Mouse (Mus musculus) kidney, adult 2 months (tissue): ENCODE measurements around the gene Hoxa3. TPM values are rescaled to one million over a fixed set of nuclear protein-coding genes. Genes with fewer than 3 reads are reported as not detected.

Source experiments
- DNase-seq: peaks from one replicate; pipeline ENCODE4 v3.0.0; 2021
- H3K27ac ChIP-seq: fragments of 200-500 bp; 2 replicates; pipeline ENCODE4 v1.5.1; 2012; ENCODE audit warnings: low read depth, low read length, control low read depth, inconsistent platforms; ENCODE audit not compliant: insufficient read depth
- H3K27me3 ChIP-seq: fragments of 200-500 bp; replicated peaks from 2 replicates; pipeline ENCODE4 v1.6.1; 2012; ENCODE audit warnings: mild to moderate bottlenecking, moderate library complexity, low read length, inconsistent platforms; ENCODE audit not compliant: control insufficient read depth, insufficient read depth
- H3K36me3 ChIP-seq: fragments of 200-500 bp; 2 replicates; pipeline ENCODE4 v1.6.1; 2012; ENCODE audit warnings: mild to moderate bottlenecking, moderate library complexity, low read length, inconsistent platforms; ENCODE audit not compliant: control insufficient read depth, insufficient read depth
- H3K4me1 ChIP-seq: fragments of 200-500 bp; 2 replicates; pipeline ENCODE4 v1.6.1; 2011; ENCODE audit warnings: low read length; ENCODE audit not compliant: control insufficient read depth, insufficient read depth
- H3K4me3 ChIP-seq: fragments of 200-500 bp; 2 replicates; pipeline ENCODE4 v1.5.1; 2011; ENCODE audit warnings: mild to moderate bottlenecking, low read depth, low read length, control low read depth; ENCODE audit not compliant: insufficient read depth
- CTCF ChIP-seq: fragments of 200-500 bp; conservative IDR thresholded peaks from 2 replicates; pipeline ENCODE4 v1.5.1; 2011; ENCODE audit warnings: low read depth, mild to moderate bottlenecking, control low read depth, low read length, moderate library complexity, mixed read lengths; ENCODE audit not compliant: insufficient read depth, insufficient read length
- POLR2A ChIP-seq: fragments of 200-500 bp; IDR thresholded peaks from one replicate; pipeline ENCODE4 v1.6.1; 2011; ENCODE audit warnings: low read depth, low read length, control low read depth
- WGBS: fragments of 180-500 bp; shearing (Covaris S2); methylation state at CpG from one replicate; pipeline ENCODE4 v1.1.7; 2018; 5-methylcytosine and 5-hydroxymethylcytosine counted together
- polyA plus RNA-seq: library from polyadenylated mRNA; depleted of rRNA; stranded (reverse); fragments of >200 nt; gene quantifications from 2 replicates; pipeline ENCODE4 v1.2.3, GENCODE M21; 2012; rRNA removed

Gene Hoxa3
- polyA plus RNA-seq, 1 experiment: 7.6 TPM

DNA sequence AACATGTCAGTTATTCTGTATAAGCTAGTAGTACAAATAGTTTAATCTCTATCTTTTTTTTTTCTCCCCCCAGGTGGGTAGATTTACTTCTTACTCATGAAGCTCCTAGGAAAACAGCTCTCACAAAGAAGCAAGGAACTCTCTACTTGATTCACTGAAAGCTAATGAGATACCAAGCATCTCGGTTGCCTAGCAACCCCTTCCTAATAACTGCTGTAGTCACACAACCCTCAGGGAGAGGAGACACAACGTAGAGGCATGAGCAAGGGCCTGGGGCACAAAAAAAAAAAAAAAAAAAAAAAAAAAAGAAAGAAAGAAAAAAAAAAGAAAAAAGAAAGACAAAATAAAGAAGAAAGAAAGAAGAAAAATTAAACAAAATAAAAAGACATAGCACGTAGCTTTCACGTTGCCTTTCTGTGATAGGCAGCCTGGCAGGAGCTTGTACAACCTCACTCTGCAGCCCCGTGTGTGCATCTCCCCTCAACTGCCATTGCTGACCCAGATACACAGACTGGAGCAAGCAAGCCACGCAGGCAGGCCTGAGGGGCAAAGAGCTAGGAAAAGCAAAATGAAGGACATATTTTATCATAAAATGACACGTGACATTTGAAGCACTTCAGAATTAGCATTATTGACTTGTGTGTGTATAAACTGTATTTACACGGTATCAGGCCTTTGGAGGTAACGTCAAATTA lies 75.1 kb downstream of the Hoxa3 start:
- no peaks in the 10 kb centered on the region for H3K27me3 ChIP-seq
- 85% methylated on average over 9 of the region's 9 CpGs for WGBS
- DNase-seq: no peak
- no peak overlapping the region for H3K4me3 ChIP-seq
- TF ChIP-seq CTCF: no peak
- no peak for TF ChIP-seq POLR2A
- no peaks in the 10 kb centered on the region for H3K4me1 ChIP-seq
- H3K27ac ChIP-seq: no peak overlapping the region
- H3K36me3 ChIP-seq: no peaks in the 10 kb centered on the region

DNA sequence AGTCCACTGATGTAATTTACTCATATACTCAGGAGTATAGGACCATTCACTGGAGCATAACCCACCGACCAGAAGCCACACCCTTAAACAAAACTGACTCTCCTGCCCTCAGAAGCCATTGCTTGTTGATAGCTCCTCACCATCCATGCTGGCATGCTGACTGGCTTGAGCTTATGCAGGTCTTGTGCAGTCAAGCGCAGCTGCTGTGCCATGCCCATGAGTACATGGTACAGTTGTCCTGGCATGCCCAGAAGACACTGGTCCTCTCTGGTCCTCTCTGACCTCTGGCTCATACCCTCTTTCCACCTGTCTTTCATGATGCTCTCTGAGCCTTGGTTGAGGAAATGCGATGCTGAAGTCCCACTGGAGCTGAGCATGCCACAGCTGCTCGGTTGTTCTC lies 89.5 kb downstream of the Hoxa3 start:
- Histone ChIP-seq H3K36me3 (no peaks in the 10 kb centered on the region), H3K27ac (no peak overlapping the region), H3K27me3 (no peaks in the 10 kb centered on the region), H3K4me1 (no peaks in the 10 kb centered on the region), H3K4me3 (no peak overlapping the region)
- DNase-seq: no peak
- no peak for TF ChIP-seq POLR2A
- TF ChIP-seq CTCF: no peak
- WGBS: 67% methylated on average over 4 of the region's 4 CpGs

DNA sequence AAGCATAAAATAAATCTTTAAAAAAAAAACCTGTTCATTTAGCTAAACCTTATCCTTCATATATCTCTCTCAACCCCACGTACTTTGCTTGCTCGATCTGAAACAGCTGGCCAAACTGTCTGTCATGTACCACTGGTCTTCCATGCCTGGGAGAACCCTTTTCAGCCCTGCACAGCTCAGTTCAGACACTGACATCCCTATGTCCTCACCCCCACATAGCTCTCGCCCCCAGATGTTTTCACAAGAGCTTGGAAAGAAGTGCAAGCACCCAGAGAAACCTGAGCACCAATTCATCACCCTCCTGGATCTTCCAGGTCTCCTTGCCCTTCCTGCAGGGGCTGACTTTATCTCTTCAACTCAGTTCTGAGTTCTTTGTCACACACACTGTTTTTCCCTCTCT lies 92.0 kb downstream of the Hoxa3 start:
- no peaks in the 10 kb centered on the region for H3K4me1 ChIP-seq
- no peaks in the 10 kb centered on the region for H3K36me3 ChIP-seq
- 71% methylated on average over 3 of the region's 3 CpGs for WGBS
- DNase-seq: no peak
- no peak overlapping the region for H3K4me3 ChIP-seq
- H3K27me3 ChIP-seq: no peaks in the 10 kb centered on the region
- no peak overlapping the region for H3K27ac ChIP-seq
- TF ChIP-seq POLR2A: no peak
- no peak for TF ChIP-seq CTCF

Other genes with a start within 250 kb of the Hoxa3 start
- gene Skap2, start 200.8 kb downstream of the Hoxa3 start, polyA plus RNA-seq: 12.4 and 22.2 TPM in 2 replicates
- 1.2 and 1.3 TPM in 2 replicates for gene Hoxa1, start 55.0 kb downstream of the Hoxa3 start, polyA plus RNA-seq
- gene Hoxa2, start 48.5 kb downstream of the Hoxa3 start, polyA plus RNA-seq: 1.3 and 1.6 TPM in 2 replicates
- 0.19 and 0.22 TPM in 2 replicates for gene 5730596B20Rik, start 35.8 kb downstream of the Hoxa3 start, polyA plus RNA-seq
- 2.8 TPM in 2 replicates for gene Hoxa4, start 21.6 kb downstream of the Hoxa3 start, polyA plus RNA-seq
- 6.9 and 8.1 TPM in 2 replicates for gene Hoxa5, start 8.7 kb downstream of the Hoxa3 start, polyA plus RNA-seq
- gene Hoxa6, start 4.6 kb downstream of the Hoxa3 start, polyA plus RNA-seq: 2.4 and 3.4 TPM in 2 replicates
- 0.78 and 2.9 TPM in 2 replicates for gene Gm28308, start within 50 bp of the Hoxa3 start, polyA plus RNA-seq
- 44.1 and 45.9 TPM in 2 replicates for gene Hoxa7, start 8.5 kb upstream of the Hoxa3 start, polyA plus RNA-seq
- gene Hoxa9, start 17.8 kb upstream of the Hoxa3 start, polyA plus RNA-seq: 36.0 and 63.1 TPM in 2 replicates
- 34.0 and 34.4 TPM in 2 replicates for gene Hoxa10, start 27.5 kb upstream of the Hoxa3 start, polyA plus RNA-seq
- gene Hoxa11, start 32.5 kb upstream of the Hoxa3 start, polyA plus RNA-seq: 3.7 TPM in 2 replicates
- gene Hoxa13, start 47.5 kb upstream of the Hoxa3 start, polyA plus RNA-seq: not detected in 2 replicates
- gene Evx1, start 100.2 kb upstream of the Hoxa3 start, polyA plus RNA-seq: not detected in 2 replicates